Mouse (Mus musculus) kidney, adult 2 months (tissue): Measurements from ENCODE around the gene Rtkn.

Experiments used
- CTCF ChIP-seq: fragments of 200-500 bp; conservative IDR thresholded peaks from 2 replicates; pipeline ENCODE4 v1.5.1; 2011; ENCODE audit warnings: low read depth, mild to moderate bottlenecking, control low read depth, low read length, moderate library complexity, mixed read lengths; ENCODE audit not compliant: insufficient read depth, insufficient read length
- POLR2A ChIP-seq: fragments of 200-500 bp; IDR thresholded peaks from one replicate; pipeline ENCODE4 v1.6.1; 2011; ENCODE audit warnings: low read depth, low read length, control low read depth

GRCm38 (mm10) chr6:83145209-83145608 lies 9.9 kb downstream of the Rtkn start:
- TF ChIP-seq CTCF (no peak), POLR2A (no peak)
